Mouse (Mus musculus) E14TG2a.4 (cell line): ENCODE data around the gene Rhbdf1.

Experiments used
- CTCF ChIP-seq: conservative IDR thresholded peaks from 2 replicates; pipeline ENCODE4 v1.5.1; 2014; ENCODE audit warnings: low read length
- NANOG ChIP-seq: IDR thresholded peaks from 2 replicates; pipeline ENCODE4 v1.6.1; 2014; ENCODE audit warnings: borderline replicate concordance, low read length, mixed read lengths
- POU5F1 ChIP-seq: IDR thresholded peaks from 2 replicates; pipeline ENCODE4 v1.6.1; 2014; ENCODE audit warnings: low read length, borderline replicate concordance

- TF ChIP-seq CTCF (no peak), NANOG (no peak), POU5F1 (no peak)
Measured at GRCm38 (mm10) chr11:32221951-32222409, at the start of gene Rhbdf1.
